Mouse (Mus musculus) CH12.LX (cell line): ENCODE data around the gene Kcnk3.

ENCODE experiments used
- BHLHE40 ChIP-seq: IDR thresholded peaks from 2 replicates; pipeline ENCODE4 v1.6.1; 2011; ENCODE audit warnings: mild to moderate bottlenecking, low read depth, low read length, improper control_type of control experiment
- CHD1 ChIP-seq: IDR thresholded peaks from 2 replicates; pipeline ENCODE4 v1.6.1; 2012; ENCODE audit warnings: low read depth, low read length, improper control_type of control experiment, inconsistent platforms
- CHD2 ChIP-seq: IDR thresholded peaks from 2 replicates; pipeline ENCODE4 v1.6.1; 2011; ENCODE audit warnings: low read length, improper control_type of control experiment
- CTCF ChIP-seq, 2 experiments: IDR thresholded peaks in 1 of 2; conservative IDR thresholded peaks in 1 of 2; 2 replicates each; pipeline ENCODE4 v1.5.1; 2011 to 2012; ENCODE audit warnings: low read depth in 2 of 2, low read length in 2 of 2, improper control_type of control experiment in 1 of 2, inconsistent platforms in 1 of 2, mild to moderate bottlenecking in 1 of 2, moderate library complexity in 1 of 2
- GABPA ChIP-seq: IDR thresholded peaks from 2 replicates; pipeline ENCODE4 v1.6.1; 2012; ENCODE audit warnings: low read depth, low read length, improper control_type of control experiment, inconsistent platforms; ENCODE audit not compliant: insufficient replicate concordance
- JUN ChIP-seq: IDR thresholded peaks from 2 replicates; pipeline ENCODE4 v1.6.1; 2011; ENCODE audit warnings: low read depth, mild to moderate bottlenecking, low read length, improper control_type of control experiment, moderate library complexity; ENCODE audit not compliant: insufficient read depth
- KAT2A ChIP-seq: IDR thresholded peaks from 2 replicates; pipeline ENCODE4 v1.6.1; 2012; ENCODE audit warnings: low read length, improper control_type of control experiment, inconsistent platforms; ENCODE audit not compliant: insufficient replicate concordance
- MAZ ChIP-seq: IDR thresholded peaks from 2 replicates; pipeline ENCODE4 v1.6.1; 2012; ENCODE audit warnings: low read depth, mild to moderate bottlenecking, inconsistent platforms, low read length, improper control_type of control experiment, moderate library complexity
- MEF2A ChIP-seq: IDR thresholded peaks from 2 replicates; pipeline ENCODE4 v1.6.1; 2014; ENCODE audit warnings: low read depth, mild to moderate bottlenecking, inconsistent platforms, low read length, improper control_type of control experiment, borderline replicate concordance
- POLR2A ChIP-seq: IDR thresholded peaks from 2 replicates; pipeline ENCODE4 v1.6.1; 2011; ENCODE audit warnings: low read depth, mild to moderate bottlenecking, improper control_type of control experiment, low read length
- RAD21 ChIP-seq: IDR thresholded peaks from 2 replicates; pipeline ENCODE4 v1.6.1; 2011; ENCODE audit warnings: low read depth, mild to moderate bottlenecking, low read length, improper control_type of control experiment, moderate library complexity
- TBP ChIP-seq: conservative IDR thresholded peaks from 2 replicates; pipeline ENCODE4 v1.6.1; 2011; ENCODE audit warnings: low read depth, low read length, improper control_type of control experiment
- ZNF384 ChIP-seq: IDR thresholded peaks from 2 replicates; pipeline ENCODE4 v1.6.1; 2012; ENCODE audit warnings: low read depth, low read length, improper control_type of control experiment, inconsistent platforms

- no peak for TF ChIP-seq CHD2
- no peak for TF ChIP-seq POLR2A
- no peak for TF ChIP-seq CTCF (conservative IDR thresholded peaks at IDR 0.05 in 1 of 2, IDR thresholded peaks at IDR 0.05 in 1 of 2; ENCODE audit: low read depth in 2 of 2, low read length in 2 of 2)
- TF ChIP-seq KAT2A, result no peak
- TF ChIP-seq RAD21, result no peak
- TF ChIP-seq BHLHE40, result no peak
- no peak for TF ChIP-seq CHD1
- no peak for TF ChIP-seq MAZ
- TF ChIP-seq MEF2A, result no peak
- no peak for TF ChIP-seq JUN
- TF ChIP-seq ZNF384, result no peak
- TF ChIP-seq TBP, result no peak
- TF ChIP-seq GABPA, result no peak
Observed at GRCm38 (mm10) chr5:30553936-30554335, 34.0 kb upstream of the Kcnk3 start.
